Mouse (Mus musculus) lung, postnatal 0 days (tissue): Measurements from ENCODE around the gene Cep63.

ENCODE experiments used
- CTCF ChIP-seq: IDR thresholded peaks from 2 replicates; pipeline ENCODE4 v1.5.1; 2016; ENCODE audit warnings: antibody characterized with exemption, mild to moderate bottlenecking
- EP300 ChIP-seq: IDR thresholded peaks from 2 replicates; pipeline ENCODE4 v1.6.1; 2016; ENCODE audit warnings: antibody characterized with exemption, mild to moderate bottlenecking, control low read depth

GRCm38 (mm10) chr9:102607471-102607870 is 18.9 kb downstream of the Cep63 start:
- TF ChIP-seq CTCF, result 0 out of 2 replicates have a peak, but pooled peaks have one; percentile 14
- TF ChIP-seq EP300, result no peak
